Mouse (Mus musculus): ENCODE measurements at regions not wholly inside any gene's neighbourhood (a gene's known extent, or its start where the extent isn't known, plus 50 kb on each side); places are given as distances from the start of the nearest gene placed in this dataset.
A peak's percentile ranks its signal among the peaks of the same experiment; 100 is the strongest.

DNA sequence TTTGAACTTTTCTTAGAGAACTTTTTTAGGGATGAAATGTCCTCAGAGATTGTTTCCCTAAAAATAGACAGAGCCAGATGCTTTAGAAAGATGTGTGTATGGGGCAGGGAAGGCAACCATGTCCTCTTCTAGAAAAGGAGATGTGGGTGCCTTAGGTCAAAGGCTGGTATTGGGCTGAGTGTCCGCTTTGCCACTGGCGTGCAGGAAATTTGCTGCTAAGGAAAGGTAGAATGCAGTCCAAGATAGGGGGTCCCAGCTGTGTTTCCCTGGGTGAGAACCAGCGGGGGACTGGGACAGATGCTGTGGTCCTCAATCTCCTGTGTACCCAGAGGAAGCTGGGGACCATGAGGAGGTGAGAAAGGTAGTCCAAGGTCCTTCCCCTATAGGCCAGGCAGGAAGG is 291.0 kb downstream of the Pdcd6ip start:
- DNase-seq, result no peak

DNA sequence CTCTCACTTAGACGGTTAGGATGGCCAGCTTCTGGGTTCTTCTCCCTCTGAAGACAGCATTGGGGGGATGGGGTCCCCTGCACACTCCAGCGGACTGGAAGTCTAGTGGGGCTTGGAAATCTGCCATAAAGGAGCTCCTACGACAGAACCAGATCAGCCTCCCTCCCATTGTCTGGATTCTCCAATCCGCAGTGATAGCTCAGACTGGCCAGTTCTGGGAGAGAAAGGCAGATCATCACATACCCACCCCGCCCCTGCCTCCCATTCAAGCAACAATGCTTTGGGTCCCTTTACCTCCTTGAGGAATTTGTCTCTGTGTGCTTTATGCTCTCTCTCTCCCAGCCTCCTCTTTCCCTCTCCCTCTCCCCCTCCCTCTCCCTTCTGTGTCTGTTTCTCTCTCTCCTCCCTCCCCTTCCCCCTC is 292.5 kb downstream of the Pdcd6ip start:
- peak; percentile 19 for DNase-seq

GRCm38 (mm10) chr9:113414690-113415089 is 293.4 kb downstream of the Pdcd6ip start:
- no peak for DNase-seq

GRCm38 (mm10) chr9:113413851-113414250 is 294.2 kb downstream of the Pdcd6ip start:
- no peak for DNase-seq

- no peak for DNase-seq
Measured at GRCm38 (mm10) chr9:113411638-113412037, 296.4 kb downstream of the Pdcd6ip start.

DNA sequence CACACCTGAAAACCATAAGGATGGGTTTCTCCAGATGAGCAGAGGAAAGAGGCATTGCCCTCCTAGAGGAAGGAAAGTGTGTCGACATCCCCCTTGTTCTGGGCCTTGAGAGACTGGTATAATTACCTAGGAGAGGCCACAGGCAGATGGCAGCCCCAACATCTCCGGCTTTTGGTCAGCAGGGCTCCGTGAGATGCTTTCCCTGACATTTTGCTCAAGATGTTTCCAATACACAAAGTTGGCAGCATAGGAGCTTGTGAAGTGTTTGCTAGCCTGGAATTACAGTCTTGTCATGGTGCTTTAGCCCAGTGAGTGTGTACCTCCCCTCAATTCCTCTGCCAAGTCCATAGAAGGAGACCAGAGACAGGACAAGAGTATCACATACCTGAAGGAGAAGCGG is 299.5 kb downstream of the Pdcd6ip start:
- no peak for DNase-seq

GRCm38 (mm10) chr9:113394320-113394719 is 313.7 kb downstream of the Pdcd6ip start:
- no peak for DNase-seq

GRCm38 (mm10) chr9:113387356-113387755 is 320.7 kb downstream of the Pdcd6ip start:
- no peak for DNase-seq

DNA sequence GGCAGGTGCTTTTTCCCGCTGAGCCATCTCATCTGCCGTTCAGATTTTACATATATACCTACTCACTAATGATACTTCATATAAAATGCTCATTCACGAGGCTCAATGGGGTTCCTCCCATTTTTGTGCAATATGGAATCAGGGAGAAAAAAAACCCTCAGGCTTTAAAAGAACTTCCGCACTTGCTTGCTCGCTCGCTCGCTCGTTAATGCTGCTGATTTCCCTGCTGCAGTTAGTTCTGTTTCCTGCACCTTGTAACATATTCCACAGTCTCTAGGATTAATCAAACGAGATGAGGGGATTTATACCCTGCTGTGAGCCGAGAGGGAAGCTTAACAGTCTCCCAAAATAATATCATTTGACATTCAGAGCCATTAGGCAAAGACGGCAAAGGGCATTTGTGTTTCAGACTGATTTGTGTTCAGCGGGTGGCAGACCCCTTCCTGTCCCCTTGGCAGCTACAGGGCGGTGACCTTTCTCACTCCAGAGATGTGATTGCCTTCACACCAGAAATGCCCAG is 326.4 kb downstream of the Pdcd6ip start:
- DNase-seq, result peak; percentile 37

DNA sequence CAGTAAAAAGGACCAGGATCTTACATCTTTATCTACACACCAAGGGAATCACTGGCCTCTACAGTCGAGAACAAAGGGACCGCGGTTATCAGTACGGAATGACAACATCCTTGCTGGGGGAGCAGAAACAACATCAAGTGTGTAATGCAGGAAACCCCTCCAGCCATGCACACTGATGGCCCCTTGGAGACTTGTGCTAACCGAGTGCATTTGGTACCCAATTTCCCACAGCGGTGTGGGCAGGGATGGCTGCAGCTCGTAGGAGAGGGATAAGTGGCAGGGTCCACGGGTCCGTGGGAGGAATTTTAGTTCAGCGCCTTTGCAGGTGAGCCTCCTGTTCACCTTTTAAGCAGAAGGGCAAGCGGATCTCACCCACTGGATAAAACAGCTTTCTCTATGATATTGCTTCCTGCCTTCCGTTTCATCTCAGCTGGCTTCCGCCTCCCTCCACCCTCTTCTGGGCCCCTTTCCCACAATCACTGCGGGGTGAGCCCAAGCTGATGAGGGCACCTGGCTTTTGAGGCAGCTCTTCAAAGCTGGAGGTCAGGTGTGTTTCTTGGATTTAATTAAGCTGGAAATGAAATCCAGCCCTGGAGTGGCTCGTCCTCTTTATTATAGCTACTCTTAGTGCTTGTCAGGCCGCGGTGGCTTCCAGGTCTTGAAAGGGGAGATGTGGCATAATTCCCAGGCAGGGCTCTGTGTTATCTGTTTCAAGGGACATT is 327.5 kb downstream of the Pdcd6ip start:
- peak; percentile 9 for DNase-seq

- DNase-seq, result no peak
Measured at GRCm38 (mm10) chr9:113378525-113378924, 329.5 kb downstream of the Pdcd6ip start.

DNA sequence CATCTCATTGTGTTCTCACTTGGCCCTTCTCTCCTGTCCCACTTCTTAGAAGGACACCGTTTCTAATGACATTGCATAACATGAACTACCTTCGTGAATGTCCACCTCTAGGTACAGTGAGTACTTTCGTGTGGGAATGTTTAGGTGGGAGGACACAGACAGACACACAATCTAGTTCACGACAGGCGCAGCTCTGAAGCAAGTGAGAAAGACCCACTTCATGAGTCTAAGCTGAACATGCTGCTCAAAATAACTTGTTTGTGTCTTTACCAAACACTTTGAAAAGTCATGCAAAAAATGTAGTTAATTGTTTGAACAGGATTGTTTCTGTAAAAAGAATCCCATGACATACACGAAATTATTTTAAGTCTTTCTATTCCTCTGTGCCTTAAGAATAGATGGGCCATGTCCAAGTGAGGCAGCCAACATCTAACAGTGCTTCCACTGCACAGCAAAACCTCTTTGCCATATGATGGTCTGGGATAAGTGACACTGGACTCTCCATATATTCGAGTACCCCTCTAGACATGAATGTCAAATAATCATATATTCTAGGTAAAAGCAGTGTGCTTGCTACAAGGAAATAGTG is 336.2 kb downstream of the Pdcd6ip start:
- no peak for DNase-seq

DNA sequence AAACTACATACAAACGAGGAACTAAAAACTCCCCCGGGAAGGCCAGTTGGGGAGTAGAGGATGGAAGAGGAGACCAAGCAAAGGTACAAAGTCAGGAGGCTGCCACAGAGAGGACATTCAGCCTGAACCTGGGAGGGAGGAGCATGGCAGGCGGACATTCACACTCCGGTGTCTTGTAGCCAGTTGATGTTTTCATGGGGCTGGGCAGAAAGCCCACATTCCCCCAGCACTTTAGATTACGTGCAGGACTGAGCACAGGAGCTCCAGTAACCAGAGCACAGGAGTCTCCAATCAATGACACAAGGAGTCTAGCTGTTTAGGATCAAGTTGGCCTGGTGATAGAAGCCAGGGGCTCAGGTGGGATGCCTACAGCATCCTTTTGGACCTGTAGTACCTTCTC is 360.1 kb downstream of the Pdcd6ip start:
- DNase-seq, result no peak

GRCm38 (mm10) chr9:113346531-113346930 is 361.5 kb downstream of the Pdcd6ip start:
- DNase-seq, result no peak

DNA sequence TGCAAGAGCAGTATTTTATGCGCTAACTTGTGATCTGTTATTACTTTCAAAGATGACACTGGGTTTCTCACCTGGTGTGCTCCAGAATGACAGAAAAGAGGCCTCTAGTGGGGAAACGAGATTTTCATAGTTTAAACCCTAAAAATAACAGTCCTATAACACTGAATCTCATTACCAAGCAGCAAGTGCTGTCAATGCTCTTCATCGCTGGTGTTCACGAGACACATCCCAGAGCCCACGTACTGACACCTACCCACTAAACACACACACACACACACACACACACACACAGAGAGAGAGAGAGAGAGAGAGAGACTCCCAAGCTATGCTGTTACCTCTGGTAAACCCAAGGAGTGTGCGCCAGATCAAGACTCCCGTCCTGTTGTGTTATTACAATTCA is 365.9 kb downstream of the Pdcd6ip start:
- DNase-seq, result no peak

- DNase-seq, result no peak
Measured at GRCm38 (mm10) chr9:113340838-113341237, 367.2 kb downstream of the Pdcd6ip start.

DNA sequence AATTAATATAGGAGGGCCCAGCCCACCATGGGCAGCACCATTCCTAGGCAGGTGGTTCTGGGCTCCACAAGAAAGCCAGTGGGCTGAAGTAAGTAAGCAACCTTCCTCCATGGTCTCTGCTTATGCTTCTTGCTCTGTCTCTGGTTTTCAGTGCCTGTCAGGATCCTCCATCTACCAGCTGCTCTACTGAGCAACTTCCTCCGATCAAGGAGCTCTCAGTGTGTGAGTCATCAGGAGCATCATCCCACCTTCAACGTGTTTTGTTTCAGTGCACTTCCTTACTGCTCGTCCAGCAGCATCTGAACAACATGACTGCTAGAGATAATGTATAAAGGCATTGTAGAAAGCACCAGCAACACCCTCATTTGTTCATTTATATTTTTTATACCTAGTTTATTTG is 368.0 kb downstream of the Pdcd6ip start:
- no peak for DNase-seq

DNA sequence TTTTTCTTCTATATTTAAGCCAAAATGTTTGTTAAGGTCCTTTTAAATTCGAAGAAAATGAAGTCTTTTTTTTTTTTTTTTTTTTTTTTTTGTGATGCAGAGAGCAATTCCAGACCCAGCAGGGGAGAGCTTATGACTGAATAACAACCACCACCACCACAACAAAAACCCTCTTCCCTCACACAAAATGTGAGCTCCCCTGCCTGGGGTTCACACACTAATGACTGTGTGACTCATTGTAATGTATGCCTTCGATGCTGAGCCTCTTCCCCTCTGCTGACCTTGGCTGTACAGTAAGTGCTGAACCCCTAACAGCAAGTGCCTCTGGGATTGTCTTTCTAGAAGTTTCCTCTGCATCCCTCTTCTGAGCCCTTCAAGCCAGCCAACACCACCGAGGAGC is 383.6 kb downstream of the Pdcd6ip start:
- DNase-seq, result no peak

DNA sequence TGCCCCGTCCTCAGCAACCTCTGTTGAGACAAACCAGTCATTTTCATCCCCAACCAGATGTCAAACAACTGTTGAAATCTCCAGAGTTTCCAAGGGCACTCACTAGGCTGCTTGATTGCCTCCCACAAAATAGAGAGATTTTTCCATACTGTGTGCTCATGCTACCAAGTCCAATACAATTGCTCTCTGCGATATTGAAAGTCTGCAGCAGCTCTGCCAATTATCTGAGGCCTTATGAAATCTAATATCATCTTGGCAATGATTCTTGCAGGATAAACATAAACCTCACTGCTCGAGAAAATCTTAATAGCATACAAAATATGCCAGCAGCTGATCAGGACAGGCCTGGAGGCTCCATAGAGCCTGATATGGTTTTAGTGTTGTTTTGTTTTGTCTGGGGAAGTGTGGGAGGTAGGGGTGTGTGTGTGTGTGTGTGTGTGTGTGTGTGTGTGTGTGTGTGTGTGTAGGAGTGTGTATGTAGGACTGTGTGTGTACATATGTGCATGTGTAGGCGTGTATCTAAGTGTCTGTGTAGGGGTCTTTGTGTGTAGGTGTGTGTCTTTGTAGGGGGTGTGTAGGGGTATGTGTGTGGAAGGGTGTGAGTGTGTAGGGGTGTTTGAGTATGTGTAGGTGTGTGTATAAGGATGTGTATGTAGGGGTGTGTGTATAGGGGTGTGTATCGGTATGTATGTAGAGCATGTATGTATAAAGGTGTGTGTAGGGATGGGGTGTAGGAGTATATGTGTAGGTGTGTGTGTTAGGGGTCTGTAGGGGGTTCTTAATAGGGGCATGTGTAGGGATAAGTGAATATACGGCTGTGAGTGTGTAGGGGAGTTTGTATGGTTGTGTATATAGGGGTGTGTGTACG is 398.1 kb downstream of the Pdcd6ip start:
- DNase-seq, result no peak

- DNase-seq, result no peak
Measured at GRCm38 (mm10) chr9:113305761-113306160, 402.3 kb downstream of the Pdcd6ip start.

DNA sequence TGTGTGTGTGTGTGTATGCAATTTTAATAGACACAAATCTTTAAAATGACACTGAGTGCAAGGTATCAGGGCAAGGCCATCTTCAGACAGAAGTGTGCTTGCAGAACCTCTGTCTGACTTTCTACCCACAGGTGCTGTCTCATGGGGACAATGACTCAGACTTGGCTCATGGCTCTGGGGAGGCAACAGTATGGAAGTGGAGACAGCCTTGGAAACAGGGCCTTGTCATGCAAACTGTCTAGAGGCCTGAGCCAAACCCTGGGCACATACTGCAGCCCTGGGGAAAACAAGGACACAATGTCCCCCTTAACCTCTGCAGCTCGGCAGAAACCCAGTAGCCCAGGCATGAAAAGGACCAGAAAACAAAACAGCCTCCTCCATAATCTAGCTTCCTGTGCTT is 405.6 kb downstream of the Pdcd6ip start:
- no peak for DNase-seq

DNA sequence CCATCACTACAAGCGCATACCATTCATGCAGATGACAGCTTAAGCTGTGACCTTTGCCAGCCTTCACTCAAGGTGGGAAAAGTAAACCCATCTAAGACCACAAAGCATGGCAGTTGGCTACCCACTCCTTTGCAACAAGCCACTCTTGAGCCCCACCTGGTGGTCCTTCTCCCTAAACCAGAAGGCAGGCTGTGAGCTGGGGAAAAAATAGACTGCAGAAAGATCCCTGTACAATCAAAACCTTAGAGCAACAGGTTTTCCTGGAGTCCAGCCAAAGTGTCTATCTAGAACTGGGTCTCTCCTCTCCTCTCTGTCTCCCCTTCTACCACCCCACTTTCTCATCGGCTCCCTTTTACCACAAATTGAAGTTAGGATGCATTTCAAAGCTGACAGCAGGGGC is 407.2 kb downstream of the Pdcd6ip start:
- peak; percentile 50 for DNase-seq

DNA sequence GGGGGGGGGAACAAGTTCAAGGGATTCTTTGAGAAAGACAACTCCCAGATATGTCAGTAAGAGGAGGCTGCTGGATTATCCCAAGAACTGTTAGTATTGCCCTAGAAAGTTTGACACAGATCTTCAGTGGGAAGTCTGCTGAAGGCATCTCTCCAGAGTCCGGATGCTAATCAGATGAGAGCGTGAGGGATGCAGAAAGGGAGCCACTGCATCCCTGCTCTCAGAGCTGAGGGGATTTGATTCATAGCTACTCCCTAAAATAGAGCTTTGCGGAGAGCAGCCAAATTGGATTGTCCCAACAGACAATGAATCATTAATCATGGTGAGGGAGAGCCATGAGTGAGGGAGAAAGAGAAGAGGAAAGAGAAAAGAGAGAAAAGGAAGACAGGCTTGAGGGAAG is 408.2 kb downstream of the Pdcd6ip start:
- DNase-seq, result no peak

All from embryo, embryonic 11 days (tissue).